Mouse (Mus musculus): ENCODE results near the gene Nf1.

Gene Nf1

DNA sequence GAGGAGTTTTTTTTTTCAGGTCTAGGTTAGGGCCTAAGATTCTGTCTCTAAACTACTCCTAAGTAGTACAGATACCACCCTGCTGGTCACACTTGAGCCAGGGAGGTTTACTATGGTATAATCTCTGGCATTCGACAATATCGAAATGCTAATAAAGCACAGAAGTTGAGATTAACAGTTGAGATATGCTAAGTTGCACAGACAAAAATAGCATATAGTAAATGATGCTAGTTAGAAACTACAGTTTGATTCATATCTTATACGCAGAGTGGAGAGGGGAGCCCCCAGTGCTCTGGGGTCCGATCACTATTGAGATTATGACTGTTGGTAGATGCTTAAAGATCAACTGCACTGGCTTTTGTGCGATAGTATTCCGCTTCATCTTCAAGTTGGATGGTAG lies 189.7 kb downstream of the Nf1 start:
- no peak for DNase-seq (ENCODE audit: low read depth)

DNA sequence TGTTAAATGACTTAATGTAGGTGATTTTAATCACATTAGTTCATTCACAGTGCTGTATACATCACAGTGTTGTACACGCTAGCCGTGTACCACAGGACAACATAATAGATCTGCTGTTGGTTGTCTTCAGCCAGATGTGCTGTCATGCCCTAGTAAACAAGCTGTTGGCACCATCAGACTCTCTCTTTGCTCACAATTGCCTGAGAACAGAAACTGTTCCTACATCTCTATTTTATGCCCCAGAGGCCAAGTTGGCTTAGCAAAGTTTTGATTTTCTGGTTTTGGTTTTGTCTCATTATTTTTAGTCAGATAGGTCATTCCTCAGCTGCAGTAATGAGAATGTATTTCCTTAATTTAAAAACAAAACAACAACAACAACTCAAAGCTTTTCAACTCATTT lies 190.2 kb downstream of the Nf1 start:
- no peak for DNase-seq (ENCODE audit: low read depth)

DNA sequence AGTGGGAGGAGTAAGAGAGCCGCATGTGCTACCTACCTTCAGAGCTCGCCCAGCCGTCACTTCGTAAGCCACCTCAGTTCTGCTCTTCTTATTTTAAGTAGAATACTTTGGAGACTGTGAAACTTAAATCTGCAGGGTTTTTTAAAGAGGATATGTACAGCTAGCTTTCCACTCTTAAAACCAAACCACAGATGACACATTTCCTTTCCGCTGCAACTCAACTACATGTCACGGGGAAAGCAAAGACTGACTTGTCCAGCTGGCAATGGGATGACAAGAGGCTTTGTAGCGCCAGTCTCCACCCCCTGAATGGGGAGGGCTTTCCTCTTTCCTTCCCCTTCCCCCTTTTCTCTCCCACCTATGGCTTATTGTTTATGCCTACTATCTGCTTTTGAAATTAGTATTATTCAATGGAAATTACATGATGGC lies 190.9 kb downstream of the Nf1 start, which contains the start of the genes Evi2 and Evi2a:
Gene Evi2, minus strand, starts transcription at position 257 of the 429 bp plus-strand sequence.
Gene Evi2a, minus strand, starts transcription at position 277 of the 429 bp plus-strand sequence.
- no peak for DNase-seq (ENCODE audit: low read depth)

DNA sequence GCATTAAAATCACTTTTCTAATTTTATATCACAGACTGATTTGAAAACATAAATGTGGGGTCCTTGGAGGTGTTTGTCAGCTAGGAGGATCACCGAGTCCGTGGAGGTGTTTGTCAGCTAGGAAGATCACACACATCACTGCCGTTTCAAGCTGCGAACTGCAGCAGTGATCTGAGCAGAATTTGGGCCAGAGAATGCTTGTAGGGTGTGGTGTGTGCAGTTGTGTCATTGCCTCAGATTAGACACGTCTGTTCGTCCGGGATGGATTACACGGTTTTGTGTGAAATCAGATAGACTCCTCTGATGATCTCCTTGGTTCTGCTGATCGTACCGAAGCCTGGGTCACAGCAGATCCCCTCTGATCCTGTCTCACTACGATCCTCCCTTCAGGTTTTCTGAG lies 191.3 kb downstream of the Nf1 start:
- no peak for DNase-seq (ENCODE audit: low read depth)

DNA sequence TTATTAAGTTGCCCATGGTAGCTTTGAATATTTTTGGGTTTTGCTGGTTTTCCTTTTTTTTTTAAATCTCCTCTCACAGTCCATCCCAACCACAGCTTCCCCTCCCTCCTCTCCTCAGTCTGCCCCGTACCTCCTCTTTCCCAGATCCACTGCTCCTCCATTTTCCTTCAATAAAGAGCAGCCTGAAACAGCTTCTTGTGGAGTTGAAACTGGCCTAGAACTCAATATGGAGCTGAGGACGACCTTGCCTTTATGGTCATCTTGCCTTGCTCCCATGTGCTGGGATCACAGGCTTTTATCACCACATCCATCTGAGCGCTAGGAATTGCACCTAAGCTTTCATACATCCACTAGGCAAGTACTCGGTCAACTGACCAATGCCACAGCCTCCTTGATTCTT lies 192.0 kb downstream of the Nf1 start:
- DNase-seq (ENCODE audit: low read depth) = no peak

DNA sequence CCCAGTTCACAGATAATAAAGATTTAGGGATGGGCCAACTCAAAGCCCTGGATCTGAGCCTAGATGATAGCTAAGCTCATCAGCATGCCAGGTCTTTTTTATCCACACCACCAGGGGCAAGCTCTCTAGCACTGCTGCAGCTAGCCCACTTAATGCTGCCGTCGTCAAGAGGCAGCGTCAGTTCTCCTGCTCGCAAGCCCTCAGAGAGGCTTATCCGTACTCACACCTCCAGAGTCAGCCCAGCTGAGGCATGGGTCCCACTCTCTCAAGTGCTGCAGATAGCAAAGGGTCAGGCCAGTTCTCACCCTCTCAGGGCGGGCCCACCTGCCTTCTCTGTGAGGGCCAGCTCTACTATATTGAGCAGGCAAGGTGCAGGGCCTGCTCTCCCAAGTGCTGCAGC lies 193.8 kb downstream of the Nf1 start:
- no peak for DNase-seq (ENCODE audit: low read depth)

DNA sequence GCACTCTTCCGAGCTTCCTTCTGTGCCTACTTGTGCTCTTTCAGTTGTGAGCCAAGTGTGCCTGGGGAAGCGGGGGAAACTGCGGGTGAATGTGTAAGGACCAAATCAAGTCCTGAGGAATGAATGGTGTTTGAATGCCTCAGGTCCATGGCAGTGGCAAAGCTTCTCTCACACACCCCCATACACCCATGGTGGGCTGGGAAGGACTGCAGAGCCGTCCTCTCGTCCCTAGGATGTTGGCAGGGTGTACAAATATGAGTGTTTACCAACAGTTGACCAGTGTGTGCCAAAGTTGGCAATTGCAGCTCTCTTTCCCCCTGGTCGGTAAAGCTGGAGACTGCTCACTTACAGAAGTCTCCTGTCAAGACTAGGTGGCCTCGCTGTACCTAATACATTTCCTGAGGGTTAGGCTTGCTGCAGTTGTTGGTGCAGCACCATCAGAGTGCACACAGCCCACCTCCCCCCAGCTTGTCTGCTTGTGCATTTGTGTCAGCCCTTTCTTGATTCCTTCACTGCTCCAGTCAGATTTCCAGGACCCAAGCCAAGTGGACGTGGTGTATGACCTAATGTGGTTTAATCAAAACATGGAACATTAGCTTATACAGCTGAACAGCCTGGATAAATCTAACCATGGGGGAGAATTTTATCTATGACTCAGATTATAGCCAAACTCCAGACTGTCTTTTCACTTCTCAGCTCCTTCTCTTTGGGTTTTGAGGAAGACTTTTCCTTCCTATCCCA lies 194.6 kb downstream of the Nf1 start:
- DNase-seq (ENCODE audit: low read depth) = no peak

DNA sequence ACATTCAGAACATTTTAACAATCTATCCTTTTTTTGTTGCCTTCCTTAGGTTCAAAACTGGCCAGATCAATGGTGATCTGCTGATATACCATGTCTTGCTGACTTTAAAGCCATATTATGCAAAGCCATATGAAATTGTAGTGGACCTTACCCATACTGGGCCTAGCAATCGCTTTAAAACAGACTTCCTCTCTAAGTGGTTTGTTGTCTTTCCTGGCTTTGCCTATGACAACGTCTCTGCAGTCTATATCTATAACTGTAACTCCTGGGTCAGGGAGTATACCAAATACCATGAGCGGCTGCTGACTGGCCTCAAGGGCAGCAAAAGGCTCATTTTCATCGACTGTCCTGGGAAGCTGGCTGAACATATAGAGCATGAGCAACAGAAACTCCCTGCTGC lies 196.1 kb downstream of the Nf1 start:
- DNase-seq (ENCODE audit: low read depth) = no peak

DNA sequence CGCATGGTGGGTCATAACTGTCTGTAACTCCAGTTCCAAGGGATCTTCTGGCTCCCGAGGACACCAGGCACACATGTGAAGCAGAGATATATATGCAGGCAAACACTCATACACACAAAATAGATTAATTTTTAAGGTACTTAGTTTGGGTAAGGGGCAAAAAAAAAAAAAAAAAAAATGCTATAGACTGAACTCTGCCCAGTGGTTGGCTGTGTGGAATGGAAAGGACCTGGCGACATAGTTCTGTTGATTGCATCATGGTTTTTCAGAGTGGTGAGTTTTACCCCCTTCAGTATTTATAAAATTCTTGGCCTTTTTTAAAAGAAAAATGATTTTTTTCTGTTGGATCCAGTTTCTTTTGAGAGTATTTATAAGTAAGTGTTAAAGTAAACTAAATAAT lies 196.8 kb downstream of the Nf1 start:
- no peak for DNase-seq (ENCODE audit: low read depth)

DNA sequence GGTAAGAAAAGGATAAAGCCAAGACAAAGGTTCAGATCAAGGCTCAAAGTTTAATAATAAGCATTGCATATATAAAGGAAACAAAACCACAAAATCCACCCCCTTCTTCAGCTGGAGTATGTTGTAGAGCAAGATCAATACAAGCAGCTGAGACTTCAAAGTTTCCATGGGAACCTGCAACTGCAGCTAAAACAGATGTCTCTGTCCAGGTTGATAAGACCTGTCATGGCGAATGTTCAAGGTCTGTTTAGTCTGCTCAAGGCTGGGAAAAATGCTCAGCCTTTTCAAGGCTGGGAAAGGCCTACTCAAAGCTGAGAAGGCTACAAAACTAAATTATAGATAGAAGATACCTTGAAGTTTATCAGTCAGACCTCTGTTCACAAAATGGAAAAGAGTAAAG lies 213.1 kb downstream of the Nf1 start:
- peak; percentile 54 for DNase-seq (ENCODE audit: low read depth)

DNA sequence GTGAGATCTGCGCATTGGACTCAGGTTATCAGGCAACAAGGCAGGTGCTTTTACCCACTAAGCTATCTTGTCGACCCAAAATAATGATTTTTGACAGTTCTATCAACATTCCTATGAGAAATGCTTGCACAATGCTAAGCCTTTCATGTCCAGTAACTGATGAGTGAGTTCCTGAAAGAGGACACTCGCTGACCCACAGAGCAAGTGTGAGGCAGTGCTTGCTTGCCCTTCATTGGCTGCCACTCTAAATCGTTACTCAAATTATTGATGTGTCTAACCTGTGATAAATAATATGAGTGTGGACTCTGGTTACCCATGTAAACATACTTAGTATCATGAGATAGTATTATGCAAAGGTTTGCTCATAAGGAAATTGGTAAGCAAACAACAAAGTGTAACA lies 221.0 kb downstream of the Nf1 start:
- no peak for DNase-seq (ENCODE audit: low read depth)

DNA sequence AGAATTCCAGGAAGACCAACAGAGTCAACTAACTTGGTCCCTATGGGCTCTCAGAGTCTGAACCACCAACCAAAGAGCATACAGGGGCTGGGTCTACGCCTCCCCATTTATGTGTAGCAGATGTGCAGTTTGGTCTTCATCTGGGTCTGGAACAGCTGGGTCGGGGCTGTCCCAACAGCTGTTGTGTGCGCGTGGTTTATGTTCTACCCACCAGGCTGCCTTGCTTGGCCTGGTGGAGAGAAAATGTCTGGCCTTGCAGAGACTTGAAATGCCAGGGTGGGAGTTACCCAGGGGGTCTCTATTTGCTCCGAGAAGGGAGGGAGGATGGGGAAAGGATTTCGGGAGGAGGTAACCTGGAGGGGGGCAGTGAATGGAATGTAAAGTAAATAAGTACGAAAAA lies 224.0 kb downstream of the Nf1 start:
- DNase-seq (ENCODE audit: low read depth) = no peak

DNA sequence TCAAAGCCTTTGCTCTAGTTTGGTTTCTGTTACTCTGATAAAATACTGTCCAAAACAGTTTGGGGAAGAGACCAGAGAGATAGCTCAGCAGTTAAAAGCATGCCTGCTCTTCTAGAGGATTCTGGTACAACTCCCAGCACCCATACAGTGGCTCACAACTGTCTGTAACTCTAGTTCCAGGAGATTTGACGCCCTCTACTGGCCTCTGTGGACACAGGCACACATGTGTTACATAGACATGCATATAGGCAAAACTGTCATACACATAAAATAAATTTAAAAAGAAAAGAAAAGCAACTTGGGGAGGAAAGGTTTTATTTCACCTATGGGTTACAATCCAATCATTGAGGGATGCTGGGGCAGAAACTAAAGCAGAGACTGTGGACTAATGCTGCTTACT lies 227.5 kb downstream of the Nf1 start:
- DNase-seq (ENCODE audit: low read depth) = no peak

DNA sequence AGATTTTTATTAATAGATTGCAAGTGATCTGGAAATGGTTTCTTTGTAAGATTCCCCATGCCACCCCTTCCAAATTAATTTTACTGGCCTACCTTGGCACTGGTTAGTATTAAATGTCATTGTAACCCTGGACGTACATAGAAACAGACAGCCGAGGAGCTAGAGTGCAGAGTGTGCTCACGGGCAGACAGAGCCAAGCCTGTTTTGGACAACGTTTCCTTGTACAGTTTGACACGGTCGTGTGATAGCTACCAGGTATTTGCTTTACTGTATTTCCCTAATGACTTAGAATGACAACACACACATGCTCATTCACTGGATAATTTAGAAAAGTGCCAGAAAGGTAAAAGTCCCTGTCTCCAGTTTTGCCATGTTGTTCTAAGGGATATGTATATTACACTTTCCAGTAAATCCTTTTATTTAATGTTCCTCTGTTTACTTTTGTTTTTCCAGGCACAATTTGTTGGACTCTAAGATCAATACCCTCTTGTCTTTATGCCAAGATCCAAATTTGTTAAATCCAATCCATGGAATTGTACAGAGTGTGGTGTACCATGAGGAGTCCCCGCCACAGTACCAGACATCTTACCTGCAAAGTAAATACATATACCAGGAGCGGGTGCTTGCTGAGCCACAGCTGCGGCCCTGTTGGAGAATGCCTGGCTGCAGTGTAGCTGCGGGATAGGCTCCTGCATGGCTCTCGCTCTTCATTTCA lies 228.9 kb downstream of the Nf1 start:
- DNase-seq (ENCODE audit: low read depth) = no peak

DNA sequence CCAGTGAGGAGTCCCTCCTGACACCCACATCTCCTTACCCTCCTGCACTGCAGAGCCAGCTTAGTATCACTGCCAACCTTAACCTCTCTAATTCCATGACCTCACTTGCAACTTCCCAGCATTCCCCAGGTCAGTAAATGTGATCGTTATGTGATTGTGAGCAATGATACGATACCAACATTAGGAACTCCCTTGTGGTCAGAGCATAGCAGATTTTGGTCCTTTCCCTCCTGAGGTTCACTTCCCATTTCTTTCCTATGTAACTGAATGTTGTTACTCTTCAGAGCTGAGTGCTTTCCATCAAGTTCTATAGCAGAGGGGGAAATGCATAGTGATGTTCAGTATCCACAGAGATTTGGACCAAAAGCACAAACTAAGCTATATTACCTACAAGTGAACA lies 230.8 kb downstream of the Nf1 start:
- no peak for DNase-seq (ENCODE audit: low read depth)

DNA sequence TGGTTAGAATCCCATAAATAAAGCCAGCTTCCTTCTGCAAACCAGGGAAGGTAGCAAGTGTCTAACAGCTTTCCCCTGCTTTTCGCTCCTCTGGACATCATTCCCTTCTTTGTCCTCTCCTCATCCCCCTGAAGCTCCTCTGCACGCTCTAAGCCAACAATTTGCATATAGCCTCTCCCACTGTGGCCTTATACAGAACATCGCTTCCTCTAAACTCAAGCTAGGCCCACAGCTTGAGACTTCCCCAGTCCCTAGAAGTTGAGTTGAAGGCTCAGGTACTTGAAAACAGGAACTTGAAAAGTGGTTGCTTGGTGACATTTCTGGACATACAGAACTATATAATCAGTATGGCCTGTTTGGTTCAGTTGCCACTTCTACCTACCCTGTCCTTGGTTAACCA lies 234.3 kb downstream of the Nf1 start:
- DNase-seq (ENCODE audit: low read depth) = no peak

DNA sequence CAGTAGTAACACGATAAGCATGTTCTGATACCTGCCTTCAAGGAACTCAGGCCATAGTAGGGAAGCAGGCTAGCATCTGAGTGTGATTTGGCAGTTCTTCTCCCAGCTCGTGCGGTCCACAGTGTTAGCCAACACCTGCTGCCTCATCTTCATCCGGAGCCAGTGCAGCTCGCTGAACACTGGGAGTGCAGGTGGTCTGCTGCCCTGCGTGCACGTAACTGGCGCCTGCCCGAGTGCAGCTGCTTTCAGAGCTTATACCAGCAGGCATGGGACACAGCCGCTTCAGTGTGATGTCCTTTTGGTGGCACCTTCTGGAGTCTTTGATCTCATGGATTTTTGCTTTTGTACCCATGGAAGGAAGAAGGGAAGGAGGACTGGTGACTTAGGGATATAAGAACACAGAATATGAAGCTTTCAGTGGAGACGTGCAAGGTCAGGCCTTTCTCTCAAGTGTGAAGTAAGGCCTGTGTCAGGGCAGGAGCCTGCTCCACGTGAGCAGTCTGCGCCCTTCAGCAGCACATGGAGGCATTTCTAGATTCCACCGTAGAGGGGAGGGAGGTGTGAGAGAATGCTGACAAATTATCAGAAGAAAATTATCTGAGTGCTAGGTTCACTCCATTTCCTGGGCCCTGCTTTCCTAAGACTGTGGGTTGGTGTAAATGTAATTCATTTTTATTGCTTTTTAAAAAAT lies 236.0 kb downstream of the Nf1 start:
- DNase-seq (ENCODE audit: low read depth) = no peak

DNA sequence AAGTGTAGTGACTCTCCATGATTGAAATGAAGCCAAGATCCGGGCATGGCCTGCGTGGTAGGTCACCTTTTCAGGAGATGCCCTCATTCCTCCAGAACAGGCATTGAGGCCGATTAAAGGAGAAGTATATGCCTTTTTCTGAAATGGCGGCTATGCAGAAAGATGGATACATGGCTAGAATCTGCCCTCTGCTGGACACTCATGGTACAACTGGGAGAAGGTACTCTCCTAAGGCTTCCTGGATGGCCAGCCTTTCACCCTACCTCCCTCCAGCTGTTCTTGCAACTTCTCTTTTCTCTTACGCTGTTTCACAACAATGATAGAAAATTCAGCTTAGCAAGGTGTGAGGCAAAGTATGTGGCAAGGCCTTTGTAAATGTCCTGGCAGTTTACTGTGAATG lies 238.2 kb downstream of the Nf1 start:
- peak; percentile 70 for DNase-seq (ENCODE audit: low read depth)

DNA sequence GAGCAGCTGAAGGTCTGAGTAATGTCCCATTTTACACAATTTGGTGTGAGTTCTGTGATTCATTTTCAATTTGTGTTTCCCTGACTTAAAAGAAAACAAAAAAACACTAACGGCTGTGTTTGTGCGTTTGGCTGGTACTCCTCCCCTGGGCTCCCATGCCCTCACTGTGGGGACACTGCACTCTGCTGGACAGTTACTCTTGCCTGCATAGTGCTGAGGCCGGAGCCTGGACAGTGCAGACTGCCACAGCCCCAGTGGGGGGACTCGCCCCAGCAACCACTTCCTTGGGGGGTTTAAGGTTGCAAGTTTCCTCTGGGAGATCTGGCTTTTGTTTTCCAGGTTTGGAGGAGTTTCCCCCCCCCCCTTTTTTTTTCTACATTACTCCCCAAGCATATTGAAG lies 241.2 kb downstream of the Nf1 start:
- no peak for DNase-seq (ENCODE audit: low read depth)

DNA sequence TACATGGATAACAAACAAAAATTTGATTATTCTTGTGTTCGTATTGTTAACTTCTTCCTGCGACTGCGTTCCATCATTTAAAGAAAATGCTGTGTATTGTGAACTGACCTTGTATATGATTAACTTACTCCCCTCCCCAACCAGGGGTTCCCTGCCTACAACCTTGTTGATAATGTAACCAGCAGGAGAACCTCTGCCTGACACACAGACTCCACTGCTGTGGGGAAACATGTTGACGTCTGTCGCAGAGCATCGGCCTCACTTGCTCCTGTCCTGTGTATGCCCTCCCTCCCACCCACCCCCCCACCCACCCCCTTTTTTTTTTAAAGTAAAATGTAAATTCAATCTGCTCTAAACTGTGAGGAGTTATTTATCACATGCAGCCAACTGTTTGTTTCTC lies 241.8 kb downstream of the Nf1 start:
- no peak for DNase-seq (ENCODE audit: low read depth)

DNA sequence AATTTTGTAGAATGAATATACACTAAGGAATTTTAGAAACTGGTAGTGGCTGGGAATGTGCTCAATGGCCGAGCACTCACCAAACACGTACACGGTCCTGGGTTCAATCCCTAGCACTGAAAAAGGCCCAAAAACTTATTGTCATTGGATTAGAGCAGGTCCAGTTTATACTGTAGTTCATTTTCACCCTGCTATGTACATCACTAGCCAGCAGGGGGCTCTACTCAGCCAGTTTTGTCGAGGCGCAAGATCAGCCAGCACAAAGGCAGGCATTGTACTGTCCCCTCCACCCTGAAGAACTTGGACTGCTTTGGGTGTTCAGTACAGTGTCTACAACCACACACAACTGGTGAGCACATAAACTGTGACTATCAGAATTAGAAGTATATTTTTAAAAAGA lies 244.7 kb downstream of the Nf1 start:
- peak; percentile 38 for DNase-seq (ENCODE audit: low read depth)

DNA sequence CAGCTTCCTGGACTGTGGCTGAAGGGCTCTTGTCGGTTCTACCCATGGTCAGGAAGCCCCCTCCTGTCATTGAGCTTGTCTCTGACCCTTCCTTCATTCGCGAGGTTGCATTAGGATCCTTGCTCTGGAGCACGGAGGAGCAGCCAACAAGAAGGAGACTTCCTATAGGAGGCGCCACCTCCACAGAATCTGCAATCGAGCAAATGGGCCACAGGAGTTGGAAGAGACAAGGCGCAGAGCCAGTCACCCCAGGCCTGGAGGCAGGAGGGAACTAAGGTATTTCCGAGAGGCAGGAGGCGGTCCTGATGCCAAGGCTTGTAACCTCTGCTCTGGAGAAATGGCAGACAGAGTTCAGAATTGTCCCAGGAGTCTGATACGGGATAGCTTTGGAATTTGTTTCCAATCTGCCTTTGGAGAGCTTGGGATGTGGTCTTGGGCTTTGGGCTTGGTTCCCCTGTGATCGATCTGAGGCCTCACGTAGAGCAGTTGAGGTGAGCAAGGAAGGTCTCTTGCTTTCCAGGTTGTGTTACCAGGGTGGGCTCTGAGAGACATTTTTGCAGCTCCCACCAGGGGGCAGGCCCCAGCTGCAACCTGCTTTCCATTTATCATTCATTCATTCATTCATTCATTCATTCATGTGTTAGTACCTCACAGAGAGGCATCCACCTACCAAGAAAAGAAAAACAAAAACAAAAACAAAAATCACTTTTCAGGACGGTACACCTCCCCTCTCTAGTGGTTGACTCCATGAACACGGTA lies 250.0 kb downstream of the Nf1 start:
- DNase-seq (ENCODE audit: low read depth) = no peak
